Mouse (Mus musculus): ENCODE results near the gene Arhgap27. TPM values are rescaled to one million over a fixed set of nuclear protein-coding genes. Genes with fewer than 3 reads are reported as not detected.

Gene Arhgap27
- polyA plus RNA-seq, 1 experiment = 0.31 TPM

DNA sequence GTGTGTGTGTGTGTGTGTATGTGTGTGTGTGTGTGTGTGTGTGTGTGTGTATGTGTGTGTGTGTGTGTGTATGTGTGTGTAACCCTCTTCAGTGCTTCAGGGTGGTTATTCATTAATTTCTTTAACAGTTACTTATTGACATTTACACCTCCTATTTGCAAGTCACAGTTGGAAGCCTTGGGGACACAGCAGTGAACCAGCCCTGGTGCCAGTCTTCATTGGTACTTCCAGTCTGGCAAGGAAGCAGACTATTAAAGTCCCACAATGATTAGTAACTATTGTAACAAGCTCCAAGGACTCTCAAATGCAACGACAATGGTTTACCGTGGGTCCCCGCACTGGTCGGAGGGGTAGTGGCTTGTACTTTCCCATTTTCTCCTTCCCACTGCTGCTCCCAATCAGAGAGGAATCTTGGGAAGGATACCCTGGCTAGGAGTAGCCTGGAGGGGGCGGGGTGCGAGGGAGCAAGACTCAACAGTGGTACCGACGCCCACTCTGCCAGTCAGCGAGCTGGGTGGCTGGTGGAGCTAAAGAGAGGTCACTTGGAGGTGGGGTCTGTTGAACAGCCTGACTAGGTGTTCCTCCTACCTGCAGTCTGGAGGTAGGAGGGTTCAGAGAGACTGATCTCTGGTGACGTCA lies 48.6 kb downstream of the Arhgap27 start:
- TF ChIP-seq SRF (IDR thresholded peaks at IDR 0.05; ENCODE audit: control insufficient read depth, insufficient read length, low read depth) (no peak), TCF12 (IDR thresholded peaks at IDR 0.05; ENCODE audit: insufficient read depth, poor library complexity, severe bottlenecking) (no peak), MYOG (IDR thresholded peaks at IDR 0.05; ENCODE audit: control insufficient read depth in 1 of 3, insufficient read depth in 1 of 3, insufficient read length in 2 of 3, low read depth in 2 of 3) (no peak), MYOD1 (IDR thresholded peaks at IDR 0.05; ENCODE audit: control insufficient read depth in 1 of 3, insufficient read length in 2 of 3, low read depth in 2 of 3) (no peak), POLR2A (IDR thresholded peaks at IDR 0.05; ENCODE audit: insufficient read length, low read depth) (no peak), E2F4 (IDR thresholded peaks at IDR 0.05; ENCODE audit: insufficient read depth) (no peak), REST (IDR thresholded peaks at IDR 0.05; ENCODE audit: insufficient read depth, insufficient read length) (no peak), POLR2AphosphoS2 (IDR thresholded peaks at IDR 0.05; ENCODE audit: insufficient read length, low read depth) (no peak), CEBPB (IDR thresholded peaks at IDR 0.05; ENCODE audit: insufficient read depth, poor library complexity, severe bottlenecking) (no peak)
- no peak overlapping the region for H3K4me3 ChIP-seq
- H3ac ChIP-seq (ENCODE audit: control insufficient read depth, insufficient read length) = no peak overlapping the region
- no peaks in the 10 kb centered on the region for H3K79me2 ChIP-seq (ENCODE audit: control insufficient read depth, insufficient read depth)
- H3K36me3 ChIP-seq (ENCODE audit: control insufficient read depth, insufficient read depth) = no peaks in the 10 kb centered on the region
- H3K4me2 ChIP-seq (ENCODE audit: low read depth) = no peak overlapping the region
- H3K27me3 ChIP-seq (ENCODE audit: control insufficient read depth, insufficient read depth, insufficient read length) = no peaks in the 10 kb centered on the region

DNA sequence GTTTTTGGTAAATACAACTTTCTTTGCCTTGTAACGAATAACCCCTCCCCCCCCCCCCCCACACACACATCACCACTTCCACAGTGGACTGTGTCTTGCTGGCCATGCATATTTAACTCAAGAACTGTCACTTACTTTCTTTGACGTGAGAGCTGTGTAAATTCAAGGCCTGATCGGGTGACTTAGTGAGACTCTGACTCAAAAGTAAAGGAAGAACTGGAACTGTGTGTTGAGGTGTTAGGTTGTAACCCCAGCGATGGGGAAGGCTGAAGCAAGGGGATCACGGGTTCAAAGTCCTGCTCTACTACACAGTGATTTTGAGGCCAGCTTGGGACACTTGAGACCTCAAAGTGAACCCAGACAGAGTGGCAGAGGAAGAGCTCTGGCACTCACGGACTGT lies 50.0 kb downstream of the Arhgap27 start:
- Histone ChIP-seq H3K4me3 (no peak overlapping the region), H3K79me2 (ENCODE audit: control insufficient read depth, insufficient read depth) (no peaks in the 10 kb centered on the region)
- TF ChIP-seq REST (IDR thresholded peaks at IDR 0.05; ENCODE audit: insufficient read depth, insufficient read length) = no peak
- TF ChIP-seq TCF3 (IDR thresholded peaks at IDR 0.05; ENCODE audit: insufficient read length, low read depth) = no peak
- no peak for TF ChIP-seq MAX (IDR thresholded peaks at IDR 0.05; ENCODE audit: low read depth)
- TF ChIP-seq SRF (IDR thresholded peaks at IDR 0.05; ENCODE audit: control insufficient read depth, insufficient read length, low read depth) = no peak
- TF ChIP-seq MYOG (IDR thresholded peaks at IDR 0.05; ENCODE audit: control insufficient read depth in 1 of 3, insufficient read depth in 1 of 3, insufficient read length in 2 of 3, low read depth in 2 of 3) = no peak
- TF ChIP-seq USF1 (IDR thresholded peaks at IDR 0.05; ENCODE audit: low read depth) = no peak
- no peak for TF ChIP-seq MYOD1 (IDR thresholded peaks at IDR 0.05; ENCODE audit: control insufficient read depth in 1 of 3, insufficient read length in 2 of 3, low read depth in 2 of 3)
- no peak for TF ChIP-seq CEBPB (IDR thresholded peaks at IDR 0.05; ENCODE audit: insufficient read depth, poor library complexity, severe bottlenecking)
- TF ChIP-seq TCF12 (IDR thresholded peaks at IDR 0.05; ENCODE audit: insufficient read depth, poor library complexity, severe bottlenecking) = no peak
- TF ChIP-seq E2F4 (IDR thresholded peaks at IDR 0.05; ENCODE audit: insufficient read depth) = no peak
- no peak for TF ChIP-seq POLR2AphosphoS2 (IDR thresholded peaks at IDR 0.05; ENCODE audit: insufficient read length, low read depth)

DNA sequence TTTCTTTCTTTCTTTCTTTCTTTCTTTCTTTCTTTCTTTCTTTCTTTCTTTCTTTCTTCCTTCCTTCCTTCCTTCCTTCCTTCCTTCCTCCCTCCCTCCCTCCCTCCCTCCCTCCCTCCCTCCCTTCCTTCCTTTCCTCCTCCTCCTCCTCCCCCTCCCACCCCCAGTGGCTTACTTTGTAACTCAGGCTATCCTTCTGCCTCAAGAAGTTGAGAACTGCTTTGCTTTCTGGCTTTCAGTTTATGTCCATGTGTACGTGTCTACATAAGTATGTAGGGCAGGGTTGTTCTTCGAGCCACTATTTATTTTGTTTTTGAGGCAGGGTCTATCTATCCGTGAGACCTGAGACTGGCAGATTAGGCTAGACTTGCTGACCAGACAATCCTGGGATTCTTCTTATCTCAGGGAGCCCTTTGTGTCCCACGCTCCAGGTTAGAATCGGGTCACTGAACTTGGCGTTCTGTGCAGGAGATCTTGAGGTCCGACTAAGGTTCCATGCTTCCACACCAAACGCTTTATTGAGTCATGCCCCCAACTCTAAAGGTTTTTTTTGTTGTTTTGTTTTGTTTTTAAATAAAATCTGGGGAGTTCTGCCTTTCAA lies 50.7 kb downstream of the Arhgap27 start:
- Histone ChIP-seq H3K4me2 (ENCODE audit: low read depth) (peak overlapping the region; percentile 91), H3K4me3 (peak overlapping the region; percentile 3), H3K79me2 (ENCODE audit: control insufficient read depth, insufficient read depth) (no peaks in the 10 kb centered on the region), H3K36me3 (ENCODE audit: control insufficient read depth, insufficient read depth) (no peaks in the 10 kb centered on the region), H3K27me3 (ENCODE audit: control insufficient read depth, insufficient read depth, insufficient read length) (no peaks in the 10 kb centered on the region), H3ac (ENCODE audit: control insufficient read depth, insufficient read length) (no peak overlapping the region)
- no peak for TF ChIP-seq POLR2A (IDR thresholded peaks at IDR 0.05; ENCODE audit: insufficient read length, low read depth)
- TF ChIP-seq USF1 (IDR thresholded peaks at IDR 0.05; ENCODE audit: low read depth) = no peak

More for the DNA sequence above, 50.0 kb downstream of the Arhgap27 start:
- H3K36me3 ChIP-seq (ENCODE audit: control insufficient read depth, insufficient read depth) = no peaks in the 10 kb centered on the region
- H3K4me2 ChIP-seq (ENCODE audit: low read depth) = peak overlapping the region; percentile 91
- no peak overlapping the region for H3ac ChIP-seq (ENCODE audit: control insufficient read depth, insufficient read length)
- H3K27me3 ChIP-seq (ENCODE audit: control insufficient read depth, insufficient read depth, insufficient read length) = no peaks in the 10 kb centered on the region

GRCm38 (mm10) chr11:103311960-103312611 lies 51.4 kb downstream of the Arhgap27 start:
- H3K36me3 ChIP-seq (ENCODE audit: control insufficient read depth, insufficient read depth) = no peaks in the 10 kb centered on the region
- no peak overlapping the region for H3ac ChIP-seq (ENCODE audit: control insufficient read depth, insufficient read length)
- H3K4me3 ChIP-seq = peak overlapping the region; percentile 3
- H3K27me3 ChIP-seq (ENCODE audit: control insufficient read depth, insufficient read depth, insufficient read length) = no peaks in the 10 kb centered on the region
- TF ChIP-seq MYOD1 (IDR thresholded peaks at IDR 0.05; ENCODE audit: control insufficient read depth in 1 of 3, insufficient read length in 2 of 3, low read depth in 2 of 3) (peak in 2 of 3 experiments; percentile 62 to 77), MYOG (IDR thresholded peaks at IDR 0.05; ENCODE audit: control insufficient read depth in 1 of 3, insufficient read depth in 1 of 3, insufficient read length in 2 of 3, low read depth in 2 of 3) (peak in 2 of 3 experiments; percentile 77 to 78), SRF (IDR thresholded peaks at IDR 0.05; ENCODE audit: control insufficient read depth, insufficient read length, low read depth) (no peak), POLR2A (IDR thresholded peaks at IDR 0.05; ENCODE audit: insufficient read length, low read depth) (peak; percentile 67)
- no peaks in the 10 kb centered on the region for H3K79me2 ChIP-seq (ENCODE audit: control insufficient read depth, insufficient read depth)
- peak overlapping the region; percentile 91 for H3K4me2 ChIP-seq (ENCODE audit: low read depth)

DNA sequence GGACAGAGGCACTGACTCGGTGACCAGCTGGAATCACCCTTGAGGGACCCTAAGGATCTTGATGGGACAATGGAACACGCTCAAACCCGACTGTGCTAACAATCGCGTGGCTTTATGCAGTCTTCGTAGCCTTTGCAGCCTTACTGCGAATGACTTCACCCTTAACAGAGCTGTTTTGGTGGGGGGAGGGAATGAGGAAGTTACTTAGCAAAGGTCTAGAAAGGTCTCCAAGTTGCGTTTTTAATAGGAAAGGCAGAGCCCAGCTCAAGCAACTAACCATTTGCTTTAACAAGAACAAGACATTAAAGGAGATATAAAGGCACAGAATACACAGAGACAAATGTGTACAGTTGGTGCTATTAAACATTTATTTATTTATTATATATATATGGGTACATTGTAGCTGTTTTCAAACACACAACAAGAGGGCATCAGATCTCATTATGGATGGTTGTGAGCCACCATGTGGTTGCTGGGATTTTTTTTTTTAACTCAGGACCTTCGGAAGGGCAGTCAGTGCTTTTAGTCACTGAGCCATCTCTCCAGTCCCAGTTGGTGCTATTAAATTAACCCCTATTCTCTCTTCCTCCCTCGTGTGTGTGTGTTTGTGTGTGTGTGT lies 53.4 kb downstream of the Arhgap27 start:
- no peaks in the 10 kb centered on the region for H3K79me2 ChIP-seq (ENCODE audit: control insufficient read depth, insufficient read depth)
- TF ChIP-seq USF1 (IDR thresholded peaks at IDR 0.05; ENCODE audit: low read depth) (no peak), REST (IDR thresholded peaks at IDR 0.05; ENCODE audit: insufficient read depth, insufficient read length) (no peak), POLR2A (IDR thresholded peaks at IDR 0.05; ENCODE audit: insufficient read length, low read depth) (no peak), CEBPB (IDR thresholded peaks at IDR 0.05; ENCODE audit: insufficient read depth, poor library complexity, severe bottlenecking) (no peak), MYOD1 (IDR thresholded peaks at IDR 0.05; ENCODE audit: control insufficient read depth in 1 of 3, insufficient read length in 2 of 3, low read depth in 2 of 3) (no peak), E2F4 (IDR thresholded peaks at IDR 0.05; ENCODE audit: insufficient read depth) (no peak), MAX (IDR thresholded peaks at IDR 0.05; ENCODE audit: low read depth) (no peak), MYOG (IDR thresholded peaks at IDR 0.05; ENCODE audit: control insufficient read depth in 1 of 3, insufficient read depth in 1 of 3, insufficient read length in 2 of 3, low read depth in 2 of 3) (no peak), SRF (IDR thresholded peaks at IDR 0.05; ENCODE audit: control insufficient read depth, insufficient read length, low read depth) (no peak), POLR2AphosphoS2 (IDR thresholded peaks at IDR 0.05; ENCODE audit: insufficient read length, low read depth) (no peak), TCF3 (IDR thresholded peaks at IDR 0.05; ENCODE audit: insufficient read length, low read depth) (no peak), TCF12 (IDR thresholded peaks at IDR 0.05; ENCODE audit: insufficient read depth, poor library complexity, severe bottlenecking) (no peak)
- H3K27me3 ChIP-seq (ENCODE audit: control insufficient read depth, insufficient read depth, insufficient read length) = no peaks in the 10 kb centered on the region
- no peak overlapping the region for H3K4me2 ChIP-seq (ENCODE audit: low read depth)
- H3K4me3 ChIP-seq = no peak overlapping the region
- no peak overlapping the region for H3ac ChIP-seq (ENCODE audit: control insufficient read depth, insufficient read length)
- H3K36me3 ChIP-seq (ENCODE audit: control insufficient read depth, insufficient read depth) = no peaks in the 10 kb centered on the region

Measured in myocyte (in vitro differentiated cells).